Mouse (Mus musculus) fibroblast of lung, adult 2 months (primary cell): ENCODE measurements around the gene Vgll3.
A peak's percentile ranks its signal among the peaks of the same experiment; 100 is the strongest.

Source experiments
- DNase-seq: peaks from one replicate; pipeline ENCODE4 v3.0.0-alpha.2; 2011; ENCODE audit warnings: low read depth

Vgll3 gene

DNA sequence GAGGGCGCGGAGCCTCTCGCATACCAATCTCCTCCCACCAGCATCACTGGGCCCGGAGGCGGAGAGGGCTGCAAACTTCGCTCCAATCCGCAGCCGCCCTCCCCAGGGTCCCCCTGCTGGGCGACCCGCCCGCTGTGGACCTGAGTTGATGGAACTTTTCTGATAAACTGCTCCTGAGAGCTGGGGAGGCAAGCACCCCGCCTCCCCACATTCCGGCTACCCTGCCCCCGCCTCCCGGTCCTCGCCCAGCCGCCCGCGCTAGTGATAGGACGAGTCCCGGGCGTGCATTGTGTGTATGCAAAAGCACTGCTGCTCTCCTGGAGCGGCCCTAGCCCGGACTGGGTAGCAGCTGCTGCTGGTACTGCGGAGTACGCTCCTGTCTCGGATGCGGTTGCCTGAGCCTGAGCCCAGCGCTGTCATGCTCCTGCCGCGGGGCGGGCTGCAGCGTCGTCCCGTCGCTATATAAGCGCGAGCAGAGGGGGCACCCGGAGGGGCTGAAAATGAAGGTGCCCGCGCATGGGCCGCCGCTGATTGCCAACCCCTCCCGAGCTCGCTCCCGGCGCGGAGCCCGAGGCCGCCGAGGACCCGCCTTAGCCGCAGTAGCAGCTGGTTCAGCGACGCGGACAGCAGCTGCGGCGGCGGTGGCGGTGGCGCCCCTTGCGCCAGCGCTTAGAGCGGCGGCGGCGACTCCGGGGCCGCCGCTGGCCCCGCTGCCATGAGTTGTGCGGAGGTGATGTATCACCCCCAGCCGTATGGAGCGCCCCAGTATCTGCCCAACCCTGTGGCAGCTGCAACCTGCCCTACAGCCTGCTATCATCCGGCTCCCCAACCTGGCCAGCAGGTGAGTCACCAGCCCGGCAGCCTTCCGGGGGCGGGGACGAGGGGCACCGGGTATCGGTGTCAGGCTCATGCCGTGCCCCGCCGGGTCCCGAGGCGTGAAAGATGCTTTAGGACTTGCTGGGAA, at the start of gene Vgll3:
Gene Vgll3 (plus strand): TSS at position 340 of the 964 bp plus-strand sequence.
- no peak for DNase-seq

DNA sequence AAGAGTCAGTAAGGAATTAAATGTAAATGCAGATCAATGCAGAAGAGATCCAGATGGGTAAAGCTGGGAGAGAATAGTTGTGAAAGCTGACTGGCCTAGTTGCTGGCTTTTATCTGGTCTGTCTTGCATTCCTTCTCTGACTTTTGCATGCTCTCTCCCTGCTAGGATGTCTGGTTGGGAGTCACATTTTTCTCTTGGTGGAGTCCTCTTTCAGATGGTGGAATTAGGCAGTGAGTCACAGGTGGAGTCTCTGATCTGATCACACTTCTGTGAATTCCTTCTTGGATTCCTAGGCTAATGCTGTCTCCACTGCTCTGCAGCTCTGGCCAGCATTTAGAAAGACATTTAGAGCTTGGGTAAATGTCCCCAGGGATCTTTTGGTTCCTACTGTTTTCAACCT, 49.1 kb upstream of the Vgll3 start:
- peak; percentile 23 for DNase-seq

GRCm38 (mm10) chr16:65785959-65786358, 29.1 kb upstream of the Vgll3 start:
- peak; percentile 30 for DNase-seq

DNA sequence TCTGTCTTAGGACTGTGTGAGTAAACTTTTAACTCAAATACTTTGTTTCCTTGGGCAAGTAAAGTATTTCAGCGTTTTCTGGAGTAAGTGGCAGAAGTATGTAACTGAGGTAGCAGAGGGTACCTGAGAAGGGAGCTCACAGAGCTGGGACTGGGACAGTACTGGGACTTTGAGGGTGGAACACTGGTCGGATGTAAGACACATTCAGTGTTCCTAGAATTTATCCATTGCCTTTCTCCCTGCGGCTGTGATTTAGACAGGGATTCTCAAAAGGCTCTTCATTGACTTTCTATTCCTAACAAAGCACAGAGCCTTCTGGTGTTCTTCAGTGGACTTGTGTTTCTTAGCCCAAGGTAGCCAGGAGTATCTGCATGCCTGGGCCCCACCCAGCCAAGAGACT, 1.0 kb downstream of the Vgll3 start:
- no peak for DNase-seq

GRCm38 (mm10) chr16:65818779-65819178, 3.7 kb downstream of the Vgll3 start:
- no peak for DNase-seq

GRCm38 (mm10) chr16:65820803-65821202, 5.7 kb downstream of the Vgll3 start:
- DNase-seq = no peak

GRCm38 (mm10) chr16:65823721-65824120, 8.7 kb downstream of the Vgll3 start:
- peak; percentile 69 for DNase-seq

GRCm38 (mm10) chr16:65828141-65828565, 13.1 kb downstream of the Vgll3 start:
- DNase-seq = no peak

- DNase-seq = no peak
Observed at GRCm38 (mm10) chr16:65829096-65829495, 14.0 kb downstream of the Vgll3 start.

GRCm38 (mm10) chr16:65834721-65835120, 19.7 kb downstream of the Vgll3 start:
- no peak for DNase-seq

DNA sequence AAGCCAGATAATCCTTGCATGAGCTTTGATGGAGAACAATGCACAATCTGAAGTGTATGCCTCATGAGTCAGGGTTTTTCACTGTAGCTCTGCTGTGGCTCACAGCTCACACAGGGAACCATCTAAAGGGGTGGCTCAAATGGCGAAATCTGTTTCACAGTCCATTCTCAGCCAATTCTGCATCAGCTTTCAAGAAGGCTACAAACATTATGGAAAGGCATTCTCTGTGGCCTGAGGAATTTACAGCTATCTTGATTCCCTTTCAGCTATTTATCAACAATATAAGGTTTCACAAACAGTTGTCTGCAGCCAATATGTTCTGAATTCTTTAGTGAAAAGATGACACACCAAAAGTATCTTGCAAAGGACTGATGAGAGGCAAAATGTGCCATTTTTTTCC, 35.1 kb downstream of the Vgll3 start:
- no peak for DNase-seq

DNA sequence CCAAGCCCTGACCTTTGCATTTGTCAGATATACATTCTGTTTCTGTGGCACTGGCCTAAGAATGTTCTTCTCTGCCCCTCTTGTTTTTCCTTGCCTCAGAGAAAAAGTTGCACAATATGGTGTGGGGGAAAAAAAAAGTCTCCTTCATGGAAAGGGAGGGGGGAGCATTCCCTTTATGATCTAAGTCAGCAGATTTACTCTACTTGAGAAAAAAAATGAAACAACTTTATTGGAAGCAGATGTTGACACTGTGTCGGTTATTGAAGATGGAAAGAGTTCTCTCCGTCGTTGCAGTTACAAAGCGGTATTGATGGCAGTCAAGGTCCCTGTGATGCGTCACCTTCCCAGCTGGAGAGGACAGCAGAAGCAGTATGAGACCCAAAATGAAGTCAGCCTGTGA, 49.4 kb downstream of the Vgll3 start:
- no peak for DNase-seq

DNA sequence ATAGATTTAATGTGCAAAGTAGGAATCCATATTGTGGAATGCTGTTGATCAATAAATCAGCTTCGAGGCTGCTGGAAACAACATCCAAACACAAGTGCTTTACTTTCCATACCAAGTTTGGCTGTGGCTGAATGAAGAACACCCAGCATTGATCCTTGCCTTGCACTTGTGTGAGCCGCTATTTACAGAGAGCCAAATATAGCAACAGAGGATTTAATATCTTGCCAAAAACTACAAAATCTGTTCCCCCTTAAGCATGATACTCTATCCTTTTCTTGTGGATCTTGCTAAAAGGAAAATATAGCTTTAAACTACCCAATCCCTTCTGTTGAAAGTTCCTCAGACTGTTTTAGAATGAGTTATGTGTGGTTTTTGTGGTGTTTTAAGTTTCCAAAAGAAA, 52.9 kb downstream of the Vgll3 start:
- peak; percentile 34 for DNase-seq

DNA sequence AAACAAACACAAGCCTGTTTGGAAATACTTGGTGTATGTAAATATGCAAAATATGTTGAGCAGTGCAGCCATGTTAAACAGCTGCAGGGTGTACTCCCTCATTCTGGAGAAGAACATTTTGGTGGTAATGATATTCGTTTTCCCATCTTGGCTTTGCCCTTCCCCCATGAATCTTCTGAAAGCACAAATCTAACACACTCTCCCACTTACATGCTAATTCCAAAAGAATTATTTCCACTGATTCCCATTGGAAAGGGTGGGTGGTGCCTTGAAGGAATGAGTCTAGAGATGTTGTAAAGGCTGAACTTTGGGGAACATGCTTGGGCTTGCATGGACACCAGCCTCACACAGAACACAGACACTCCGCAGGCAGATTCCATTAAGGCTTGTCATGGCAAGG, 53.9 kb downstream of the Vgll3 start:
- DNase-seq = no peak

GRCm38 (mm10) chr16:65888940-65889339, 73.9 kb downstream of the Vgll3 start:
- no peak for DNase-seq
